Mouse (Mus musculus): ENCODE measurements around the gene Myo1f.

- TF ChIP-seq CTCF (IDR thresholded peaks at IDR 0.05 in 2 of 3, conservative IDR thresholded peaks at IDR 0.05 in 1 of 3; ENCODE audit: control insufficient read depth in 1 of 3, insufficient read depth in 1 of 3, low read depth in 2 of 3, low read length in 3 of 3, poor library complexity in 1 of 3, severe bottlenecking in 1 of 3) (peak; percentile 23 to 45 (median 39); a peak in 4 of 6 replicates), POLR2A (IDR thresholded peaks at IDR 0.05; ENCODE audit: control insufficient read depth in 1 of 2, insufficient read depth in 1 of 2, low read depth in 1 of 2, low read length in 2 of 2, poor library complexity in 1 of 2) (no peak), USF2 (IDR thresholded peaks at IDR 0.05; ENCODE audit: borderline replicate concordance in 1 of 2, insufficient read depth in 1 of 2, low read depth in 1 of 2, low read length in 2 of 2) (no peak), CHD1 (IDR thresholded peaks at IDR 0.05; ENCODE audit: low read depth, low read length) (no peak), NELFE (IDR thresholded peaks at IDR 0.05; ENCODE audit: low read depth, low read length) (no peak), MXI1 (IDR thresholded peaks at IDR 0.05; ENCODE audit: low read depth, low read length) (no peak), TCF12 (IDR thresholded peaks at IDR 0.05; ENCODE audit: low read depth, low read length) (no peak)
Observed at GRCm38 (mm10) chr17:33597271-33597670, 41.8 kb downstream of the Myo1f start.

Data from MEL (cell line).